Mouse (Mus musculus): ENCODE data around the gene Myom1. TPM values are rescaled to one million over a fixed set of nuclear protein-coding genes. Genes with fewer than 3 reads are reported as not detected.
A peak's percentile ranks its signal among the peaks of the same experiment; 100 is the strongest.

Myom1 gene
- total and polyA plus RNA-seq, 2 experiments from 2014 or later = 0.60 to 1.2 TPM

DNA sequence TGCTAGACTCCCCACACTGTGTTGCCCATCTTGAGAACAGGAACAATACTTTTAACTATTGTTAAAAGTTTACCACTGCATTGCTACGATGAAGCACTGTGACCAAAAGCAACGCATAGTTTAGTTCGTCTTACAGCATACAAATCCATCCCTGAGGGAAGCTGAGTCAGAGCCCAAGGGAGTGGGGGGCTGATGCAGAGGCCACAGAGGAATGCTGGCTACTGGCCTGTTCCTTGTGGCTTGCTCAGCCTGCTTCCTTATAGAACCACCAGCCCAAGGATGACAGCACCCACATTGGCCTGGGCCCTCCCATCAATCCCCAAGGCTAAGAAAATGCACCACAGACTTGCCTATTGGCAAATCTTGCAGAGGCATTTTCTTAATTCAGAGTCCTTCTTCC is 56.8 kb downstream of the Myom1 start:
- Histone ChIP-seq H3K4me2 (ENCODE audit: low read depth, low read length, poor library complexity, severe bottlenecking) (no peak overlapping the region), H3K36me3 (ENCODE audit: insufficient read depth, low read length) (no peaks in the 10 kb centered on the region), H3K4me3 (ENCODE audit: low read depth, low read length) (no peak overlapping the region), H3K27me3 (ENCODE audit: insufficient read depth, low read length) (no peaks in the 10 kb centered on the region), H3K9ac (replicated peaks; ENCODE audit: low read length, poor library complexity, severe bottlenecking) (no peak overlapping the region), H3K9me3 (ENCODE audit: low read length) (no peaks in the 10 kb centered on the region), H3K4me1 (ENCODE audit: insufficient read depth, low read length) (no peaks in the 10 kb centered on the region), H3K27ac (ENCODE audit: low read depth, low read length) (no peak overlapping the region)
- no peak for DNase-seq (ENCODE audit: low spot score)
- ATAC-seq (ENCODE audit: low FRiP score) = no peak
- no peak for TF ChIP-seq CTCF (IDR thresholded peaks at IDR 0.05)
- 83% methylated on average over 3 of the region's 3 CpGs for WGBS

DNA sequence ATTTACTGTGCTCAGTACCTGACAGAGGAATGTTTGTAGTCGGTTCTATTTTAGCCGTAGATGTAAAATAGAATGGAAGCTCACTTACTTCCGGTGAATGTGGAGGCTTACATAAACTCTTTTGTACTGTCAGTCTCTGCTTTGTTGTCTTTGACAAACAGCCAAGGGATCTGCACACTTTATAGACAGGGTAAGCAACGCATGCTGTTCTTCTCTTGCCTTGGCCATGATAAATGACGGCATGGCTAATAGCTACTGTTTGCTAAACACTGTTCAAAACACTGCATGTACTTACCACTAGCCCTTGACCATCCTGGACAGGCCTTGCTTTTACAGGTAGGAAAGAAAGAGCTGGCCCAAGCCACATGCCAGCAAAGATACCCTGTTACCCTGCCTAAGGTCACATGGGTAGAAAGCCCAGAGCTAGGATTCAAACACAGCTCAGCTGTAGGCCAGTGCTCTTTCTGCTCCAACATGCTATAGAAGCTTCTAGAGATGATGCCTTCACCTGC is 59.7 kb downstream of the Myom1 start:
- H3K4me2 ChIP-seq (ENCODE audit: low read depth, low read length, poor library complexity, severe bottlenecking) = no peak overlapping the region
- H3K9me3 ChIP-seq (ENCODE audit: low read length) = no peaks in the 10 kb centered on the region
- WGBS = 52% methylated on average over 5 of the region's 5 CpGs
- no peak for DNase-seq (ENCODE audit: low spot score)
- no peak overlapping the region for H3K27ac ChIP-seq (ENCODE audit: low read depth, low read length)
- H3K9ac ChIP-seq (replicated peaks; ENCODE audit: low read length, poor library complexity, severe bottlenecking) = no peak overlapping the region
- H3K36me3 ChIP-seq (ENCODE audit: insufficient read depth, low read length) = no peaks in the 10 kb centered on the region
- H3K4me3 ChIP-seq (ENCODE audit: low read depth, low read length) = no peak overlapping the region
- no peaks in the 10 kb centered on the region for H3K27me3 ChIP-seq (ENCODE audit: insufficient read depth, low read length)
- no peaks in the 10 kb centered on the region for H3K4me1 ChIP-seq (ENCODE audit: insufficient read depth, low read length)
- no peak for ATAC-seq (ENCODE audit: low FRiP score)
- no peak for TF ChIP-seq CTCF (IDR thresholded peaks at IDR 0.05)

DNA sequence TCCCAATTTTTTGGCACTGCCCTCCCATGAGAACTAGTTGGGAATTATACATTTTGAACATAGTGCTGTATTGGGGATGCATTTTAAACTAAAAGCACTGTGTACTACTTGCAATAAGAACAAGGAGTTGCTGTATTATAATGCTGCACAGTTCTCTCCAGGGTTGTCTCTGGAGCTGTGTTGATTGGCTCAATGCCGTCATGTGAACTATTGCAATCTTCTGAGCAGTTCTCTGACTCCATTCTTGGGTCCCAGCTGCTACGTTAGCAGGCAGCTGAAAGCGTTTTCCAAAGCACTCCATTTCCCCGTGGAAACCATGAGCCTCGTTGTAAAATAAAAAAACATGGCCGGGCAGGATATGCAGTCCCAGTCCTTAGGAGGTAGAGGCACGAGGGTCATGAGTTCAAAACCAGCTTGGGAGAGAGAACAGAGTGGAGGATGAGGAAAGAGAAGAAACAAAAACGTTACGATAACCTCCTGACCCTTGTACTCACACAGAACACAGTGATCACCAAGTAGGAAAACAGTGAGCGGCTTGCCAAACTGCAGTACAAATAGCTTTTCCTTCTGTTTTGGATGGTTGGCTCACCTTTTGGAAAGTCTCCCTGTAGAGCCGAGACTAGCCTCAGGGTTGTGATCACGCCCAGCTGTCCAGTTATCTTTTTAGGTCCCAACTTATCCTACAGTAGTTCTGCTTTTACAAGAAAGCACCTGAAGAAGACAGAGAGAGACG is 60.6 kb downstream of the Myom1 start:
- Histone ChIP-seq H3K27me3 (ENCODE audit: insufficient read depth, low read length) (no peaks in the 10 kb centered on the region), H3K27ac (ENCODE audit: low read depth, low read length) (no peak overlapping the region), H3K9me3 (ENCODE audit: low read length) (no peaks in the 10 kb centered on the region), H3K4me2 (ENCODE audit: low read depth, low read length, poor library complexity, severe bottlenecking) (no peak overlapping the region), H3K4me1 (ENCODE audit: insufficient read depth, low read length) (no peaks in the 10 kb centered on the region), H3K4me3 (ENCODE audit: low read depth, low read length) (no peak overlapping the region), H3K36me3 (ENCODE audit: insufficient read depth, low read length) (no peaks in the 10 kb centered on the region), H3K9ac (replicated peaks; ENCODE audit: low read length, poor library complexity, severe bottlenecking) (no peak overlapping the region)
- ATAC-seq (ENCODE audit: low FRiP score) (no peak), DNase-seq (ENCODE audit: low spot score) (no peak)
- 67% methylated on average over 13 of the region's 13 CpGs for WGBS
- TF ChIP-seq CTCF (IDR thresholded peaks at IDR 0.05) = no peak

DNA sequence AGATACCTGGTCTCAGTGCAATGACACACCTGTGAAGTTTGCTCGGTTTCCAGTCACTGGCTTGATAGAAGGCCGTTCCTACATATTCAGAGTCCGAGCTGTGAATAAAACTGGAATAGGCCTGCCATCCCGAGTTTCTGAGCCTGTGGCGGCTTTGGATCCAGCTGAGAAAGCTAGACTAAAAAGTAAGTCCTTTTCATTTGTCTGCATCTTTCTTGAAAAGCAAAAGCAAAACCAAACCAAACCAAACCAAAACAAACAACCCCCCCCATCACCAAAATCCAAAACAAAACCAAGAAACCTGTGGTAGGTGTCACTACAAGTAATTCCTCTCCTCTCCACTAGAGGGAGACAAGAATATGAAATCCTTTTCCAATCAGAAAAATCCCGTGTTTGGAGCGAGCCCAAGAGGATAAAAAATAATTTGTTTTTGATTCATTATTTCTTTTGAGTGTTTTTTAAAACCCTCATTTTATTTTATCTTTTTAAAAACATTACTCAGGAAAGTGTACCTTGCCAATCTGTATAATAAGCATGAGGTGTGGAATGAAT is 62.1 kb downstream of the Myom1 start:
- ATAC-seq (ENCODE audit: low FRiP score) (no peak), DNase-seq (ENCODE audit: low spot score) (peak; percentile 74)
- no peak overlapping the region for H3K4me2 ChIP-seq (ENCODE audit: low read depth, low read length, poor library complexity, severe bottlenecking)
- no peak overlapping the region for H3K4me3 ChIP-seq (ENCODE audit: low read depth, low read length)
- peak; percentile 90 for TF ChIP-seq CTCF (IDR thresholded peaks at IDR 0.05)
- WGBS = 60% methylated on average over 7 of the region's 7 CpGs
- H3K4me1 ChIP-seq (ENCODE audit: insufficient read depth, low read length) = no peaks in the 10 kb centered on the region
- no peaks in the 10 kb centered on the region for H3K9me3 ChIP-seq (ENCODE audit: low read length)
- no peaks in the 10 kb centered on the region for H3K36me3 ChIP-seq (ENCODE audit: insufficient read depth, low read length)
- H3K27ac ChIP-seq (ENCODE audit: low read depth, low read length) = no peak overlapping the region
- H3K9ac ChIP-seq (replicated peaks; ENCODE audit: low read length, poor library complexity, severe bottlenecking) = no peak overlapping the region
- H3K27me3 ChIP-seq (ENCODE audit: insufficient read depth, low read length) = no peaks in the 10 kb centered on the region

DNA sequence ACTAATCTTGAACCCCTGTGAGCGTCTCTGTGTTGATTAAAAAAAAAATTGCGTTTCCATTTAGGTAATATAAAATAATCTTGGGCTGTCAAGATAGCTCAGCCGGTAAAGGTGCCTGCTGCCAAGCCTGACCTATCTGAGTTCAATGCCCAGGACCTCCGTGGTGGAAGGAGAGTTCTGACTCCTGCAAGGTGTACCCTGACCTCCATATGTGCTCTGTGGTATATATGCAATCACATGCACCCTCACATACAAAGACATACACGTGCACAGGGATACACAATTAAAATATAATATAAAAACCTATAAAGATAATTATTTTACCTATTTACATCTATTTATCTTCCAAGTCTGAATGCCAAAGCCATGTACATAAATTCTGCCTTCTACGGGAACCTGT is 62.7 kb downstream of the Myom1 start:
- H3K27ac ChIP-seq (ENCODE audit: low read depth, low read length) = no peak overlapping the region
- no peaks in the 10 kb centered on the region for H3K4me1 ChIP-seq (ENCODE audit: insufficient read depth, low read length)
- TF ChIP-seq CTCF (IDR thresholded peaks at IDR 0.05) = no peak
- H3K36me3 ChIP-seq (ENCODE audit: insufficient read depth, low read length) = no peaks in the 10 kb centered on the region
- no peaks in the 10 kb centered on the region for H3K9me3 ChIP-seq (ENCODE audit: low read length)
- no peak for ATAC-seq (ENCODE audit: low FRiP score)
- no peak for DNase-seq (ENCODE audit: low spot score)
- 66% methylated on average over 6 of the region's 6 CpGs for WGBS
- H3K4me2 ChIP-seq (ENCODE audit: low read depth, low read length, poor library complexity, severe bottlenecking) = no peak overlapping the region
- no peaks in the 10 kb centered on the region for H3K27me3 ChIP-seq (ENCODE audit: insufficient read depth, low read length)
- H3K4me3 ChIP-seq (ENCODE audit: low read depth, low read length) = no peak overlapping the region
- no peak overlapping the region for H3K9ac ChIP-seq (replicated peaks; ENCODE audit: low read length, poor library complexity, severe bottlenecking)

DNA sequence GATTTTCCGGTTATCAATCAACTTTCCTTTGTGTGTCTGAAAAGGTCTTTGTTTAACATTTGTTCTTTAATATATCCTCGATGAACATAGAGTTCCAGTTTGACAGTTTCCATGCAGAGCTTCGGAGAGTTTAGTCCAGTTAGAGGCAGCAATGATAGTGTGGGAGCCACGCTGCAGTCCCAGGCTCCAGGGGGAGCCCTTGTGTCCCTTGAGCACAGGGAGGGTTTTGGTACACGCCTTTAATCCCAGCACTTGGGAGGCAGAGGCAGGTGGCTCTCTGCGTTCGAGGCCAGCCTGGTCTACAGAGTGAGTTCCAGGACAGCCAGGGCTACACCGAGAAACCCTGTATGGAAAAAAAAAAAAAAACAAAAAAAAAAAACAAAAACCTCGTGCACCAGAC is 66.7 kb downstream of the Myom1 start:
- Histone ChIP-seq H3K4me1 (ENCODE audit: insufficient read depth, low read length) (no peaks in the 10 kb centered on the region), H3K27me3 (ENCODE audit: insufficient read depth, low read length) (no peaks in the 10 kb centered on the region), H3K4me2 (ENCODE audit: low read depth, low read length, poor library complexity, severe bottlenecking) (no peak overlapping the region), H3K4me3 (ENCODE audit: low read depth, low read length) (no peak overlapping the region), H3K36me3 (ENCODE audit: insufficient read depth, low read length) (no peaks in the 10 kb centered on the region), H3K9me3 (ENCODE audit: low read length) (no peaks in the 10 kb centered on the region), H3K27ac (ENCODE audit: low read depth, low read length) (no peak overlapping the region), H3K9ac (replicated peaks; ENCODE audit: low read length, poor library complexity, severe bottlenecking) (no peak overlapping the region)
- DNase-seq (ENCODE audit: low spot score) = no peak
- 67% methylated on average over 9 of the region's 9 CpGs for WGBS
- TF ChIP-seq CTCF (IDR thresholded peaks at IDR 0.05) = peak; percentile 9; the same call in 1 of the 2 replicates
- ATAC-seq (ENCODE audit: low FRiP score) = no peak

All from midbrain, postnatal 0 days (tissue).